Mouse (Mus musculus): ENCODE data around the gene Sox18.

Gene Sox18

DNA sequence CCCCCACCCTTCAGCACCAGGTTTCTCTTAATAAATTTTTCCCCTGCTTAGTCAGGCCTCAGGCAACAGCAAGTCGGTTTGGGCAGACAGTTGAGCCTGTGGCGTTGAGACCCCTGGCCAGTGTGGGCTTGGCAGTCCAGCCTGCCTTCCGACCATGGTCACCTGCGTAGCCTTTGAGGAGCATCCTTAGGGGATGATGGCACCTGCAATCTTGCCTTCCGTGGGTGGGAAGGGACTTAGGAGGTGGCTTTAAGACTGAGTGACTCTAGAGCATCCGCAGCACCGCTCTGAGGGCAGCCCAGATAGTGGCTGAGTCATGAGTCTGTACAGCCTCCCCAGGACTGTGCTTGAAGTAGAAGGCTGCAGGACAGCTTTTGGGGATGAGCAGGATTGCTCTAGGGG, 9.3 kb upstream of the Sox18 start:
- in situ Hi-C loops (cut with MboI, MseI) = no loop called here

DNA sequence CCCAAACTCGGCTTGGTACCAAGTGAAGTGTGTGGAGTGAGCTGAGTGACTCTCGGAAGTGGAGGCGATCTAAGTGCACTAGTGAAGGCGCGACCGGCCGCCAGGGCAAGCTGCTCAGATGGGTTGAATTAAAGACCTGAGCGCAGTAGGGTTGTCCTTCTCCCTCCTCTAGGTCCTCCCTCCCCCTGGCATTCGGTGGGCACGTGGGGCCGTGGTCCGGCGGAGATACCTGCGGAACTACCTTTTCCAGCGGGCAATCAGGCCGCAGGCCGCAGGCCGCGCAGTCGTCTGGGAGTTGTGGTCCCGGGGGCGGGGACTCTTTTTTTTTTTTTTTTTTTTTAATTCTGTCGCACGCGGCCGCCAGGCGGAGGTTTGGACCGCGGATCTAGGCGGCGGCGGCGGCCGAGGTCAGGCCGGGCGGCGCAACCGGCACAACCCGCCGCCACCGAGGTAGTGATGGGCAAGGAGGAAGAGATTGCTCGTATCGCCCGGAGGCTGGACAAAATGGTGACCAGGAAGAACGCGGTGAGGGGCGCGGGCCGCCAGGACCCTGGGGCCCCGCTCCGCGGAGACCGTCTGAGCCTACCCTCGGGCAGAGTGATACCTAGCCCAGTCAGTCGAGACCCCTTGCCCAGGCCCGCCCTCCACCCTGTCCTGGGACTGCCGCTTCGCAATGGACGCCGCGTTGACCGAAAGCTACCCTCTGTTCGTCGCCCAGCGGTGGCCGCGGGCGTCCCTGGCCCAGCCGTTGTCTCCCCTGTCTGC, 8.7 kb upstream of the Sox18 start, which contains the start of gene Tcea2:
Gene Tcea2 (plus strand): TSS at position 360 of the 765 bp plus-strand sequence.
- in situ Hi-C loops (cut with MboI, MseI) = no loop called here

DNA sequence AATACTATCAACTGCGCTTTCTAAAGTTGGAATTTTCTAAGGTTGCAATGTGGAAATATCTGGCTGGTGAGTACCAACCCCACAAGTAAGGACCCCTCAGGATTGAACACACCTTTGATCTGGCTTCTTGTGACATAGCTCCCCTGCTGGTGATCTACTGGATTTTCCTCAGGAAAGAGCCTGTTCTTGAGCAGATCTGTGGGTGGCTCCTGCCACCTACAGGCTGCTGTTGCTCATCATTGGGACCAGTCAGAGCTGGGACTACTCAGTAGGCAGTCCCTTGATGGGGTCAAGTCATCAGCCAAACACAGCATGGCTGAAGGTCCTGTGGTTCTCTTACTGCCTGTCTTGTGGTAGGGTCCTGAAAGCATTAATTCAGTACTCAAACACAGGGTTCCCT, 7.3 kb upstream of the Sox18 start:
- in situ Hi-C loops (cut with MboI, MseI) = no loop called here

DNA sequence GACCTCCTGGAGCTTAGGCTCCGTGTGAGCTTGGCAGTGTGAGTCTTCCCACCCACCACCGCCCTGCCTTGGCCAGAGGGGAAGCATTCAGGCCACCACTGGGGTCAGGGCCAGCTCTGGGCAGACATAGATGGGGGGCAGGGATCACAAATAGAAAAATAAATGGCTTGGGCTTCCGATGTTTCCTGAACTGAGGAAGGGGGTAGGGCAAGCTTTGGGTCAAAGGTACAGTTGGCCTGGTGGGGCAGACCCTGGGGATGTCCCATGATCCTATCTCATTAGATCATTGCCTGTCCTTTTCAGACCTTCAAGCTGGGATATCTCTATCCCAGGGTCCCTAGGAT, 6.3 kb upstream of the Sox18 start:
- in situ Hi-C loops (cut with MboI, MseI) = no loop called here

DNA sequence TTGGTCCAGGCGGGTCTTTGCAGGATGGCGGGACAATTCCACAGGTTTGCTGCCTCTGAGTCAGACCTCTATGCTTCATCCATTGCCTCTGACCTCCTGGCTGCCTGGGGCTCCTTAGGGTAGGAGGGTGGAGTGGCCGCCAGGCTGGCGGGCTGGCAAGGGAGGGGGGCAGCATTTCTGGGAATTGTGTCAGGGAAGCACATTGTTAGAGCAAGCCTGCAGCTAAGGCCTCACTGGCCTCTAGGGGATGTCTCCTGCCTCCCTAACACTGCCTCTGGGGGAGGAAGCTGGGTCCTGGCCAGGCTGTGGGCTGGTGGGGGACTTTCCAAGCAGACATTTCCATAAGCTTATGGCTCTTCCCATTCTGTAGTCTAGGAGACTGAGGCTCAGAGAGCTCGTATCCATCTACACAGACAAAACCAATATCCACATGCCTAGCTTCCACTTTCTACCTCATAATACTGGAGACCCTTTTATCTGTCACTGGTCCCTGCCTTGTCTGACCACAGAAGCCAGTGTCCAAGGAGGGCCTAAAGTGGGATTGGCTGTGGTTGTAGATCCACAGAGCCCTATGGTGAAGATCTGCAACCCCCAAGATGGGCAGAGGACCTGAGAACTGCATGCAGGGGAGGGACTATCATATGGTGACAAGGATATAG, 5.8 kb upstream of the Sox18 start:
- in situ Hi-C loops (cut with MboI, MseI) = no loop called here

DNA sequence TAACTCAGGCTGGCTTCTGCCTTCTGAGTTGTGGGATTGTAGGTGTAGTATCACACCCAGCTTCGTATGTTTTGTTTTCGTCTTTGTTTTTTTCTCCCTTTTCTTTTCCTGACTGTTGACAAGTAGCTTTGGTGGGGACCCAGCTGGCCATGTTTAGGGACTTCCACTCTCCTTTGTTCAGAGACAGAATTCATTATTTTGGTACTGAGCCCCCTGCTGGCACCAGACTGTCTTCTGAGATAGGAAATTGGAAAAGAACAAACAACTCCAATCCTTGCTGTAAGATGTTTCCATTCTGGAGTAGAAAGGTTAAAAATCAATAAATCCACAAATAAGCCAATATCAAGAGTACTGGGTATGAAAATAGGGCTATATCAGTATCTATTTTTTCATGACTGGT, 5.0 kb upstream of the Sox18 start:
- in situ Hi-C loops (cut with MboI, MseI) = no loop called here

DNA sequence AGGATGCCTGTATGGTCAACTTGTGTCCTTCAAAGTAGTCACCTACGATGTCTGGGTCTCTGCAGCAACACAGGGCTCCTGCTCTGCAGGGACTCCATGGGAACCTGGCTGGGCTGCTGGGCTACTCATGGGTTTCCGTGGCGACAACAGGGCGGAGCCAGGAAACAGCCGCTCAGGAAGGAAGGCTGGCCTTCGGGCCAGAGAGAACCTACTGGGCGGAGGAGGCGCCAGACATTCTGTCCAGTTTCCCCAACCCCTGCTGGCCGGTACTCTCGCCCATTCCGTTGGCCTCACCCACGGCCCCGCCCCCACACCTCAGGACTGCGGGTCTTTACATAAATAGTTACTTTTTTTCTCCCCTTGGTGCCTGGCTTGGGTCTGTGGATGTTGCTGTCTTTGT, 4.0 kb upstream of the Sox18 start:
- in situ Hi-C loops (cut with MboI, MseI) = no loop called here

DNA sequence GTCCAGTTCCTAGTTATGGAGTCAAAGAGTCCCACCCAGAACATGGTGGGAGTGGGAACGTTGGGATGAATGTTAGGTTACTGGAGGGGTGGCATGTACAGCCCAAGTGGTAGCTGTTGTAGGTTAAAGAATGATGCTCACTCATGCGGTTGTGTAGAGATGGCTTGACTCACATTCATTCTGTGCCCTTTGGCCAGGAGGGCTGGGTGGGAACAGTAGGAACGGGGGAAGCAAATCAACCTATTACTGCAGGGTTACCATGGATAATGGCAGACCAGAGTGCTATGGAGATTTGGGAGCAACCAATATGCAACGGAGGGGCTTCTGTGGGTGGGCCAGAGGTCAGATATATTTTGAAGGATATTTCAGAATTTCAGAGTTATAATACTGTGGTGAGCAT, 3.5 kb upstream of the Sox18 start:
- in situ Hi-C loops (cut with MboI, MseI) = no loop called here

DNA sequence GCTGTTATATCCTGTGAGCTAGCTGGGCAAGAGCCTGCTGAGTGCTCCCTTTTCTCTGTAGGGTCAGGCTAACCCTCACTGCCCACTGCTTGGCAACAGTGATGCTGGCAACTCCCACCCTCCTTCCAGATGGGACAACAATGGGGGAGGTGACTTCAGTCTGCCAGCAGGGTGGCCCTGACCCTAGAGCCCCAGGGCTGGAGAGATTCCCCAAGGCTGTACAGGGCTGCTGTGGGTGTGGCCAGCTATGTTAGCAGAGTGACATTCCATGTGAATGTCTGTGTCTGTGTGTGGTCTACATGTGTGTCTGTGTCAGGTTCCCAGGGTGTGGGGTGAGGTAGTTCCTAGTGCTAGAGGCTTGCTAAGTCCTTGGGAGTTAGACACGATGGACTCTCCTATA, 2.1 kb upstream of the Sox18 start:
- in situ Hi-C loops (cut with MboI, MseI) = no loop called here

DNA sequence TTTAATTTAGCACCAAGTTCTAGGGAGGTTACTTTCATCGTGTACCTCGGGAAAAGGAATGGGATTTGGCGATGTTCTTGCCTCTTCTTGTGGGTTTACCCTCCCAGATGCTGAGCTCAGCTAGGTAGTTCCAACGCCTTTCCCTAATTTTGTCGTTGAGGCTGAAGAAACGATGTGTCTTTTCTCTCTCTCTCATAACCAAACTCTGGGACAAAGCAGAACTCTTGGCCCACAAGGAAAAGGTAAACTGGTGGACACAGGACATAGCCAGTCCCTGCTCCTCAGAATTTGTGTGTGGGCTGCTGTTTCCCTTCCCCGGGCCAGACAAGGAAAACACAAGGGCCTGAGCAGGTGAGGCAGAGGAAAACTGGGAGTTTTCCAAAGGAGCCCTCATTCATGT, 544 bp upstream of the Sox18 start:
- in situ Hi-C loops (cut with MboI, MseI) = no loop called here

DNA sequence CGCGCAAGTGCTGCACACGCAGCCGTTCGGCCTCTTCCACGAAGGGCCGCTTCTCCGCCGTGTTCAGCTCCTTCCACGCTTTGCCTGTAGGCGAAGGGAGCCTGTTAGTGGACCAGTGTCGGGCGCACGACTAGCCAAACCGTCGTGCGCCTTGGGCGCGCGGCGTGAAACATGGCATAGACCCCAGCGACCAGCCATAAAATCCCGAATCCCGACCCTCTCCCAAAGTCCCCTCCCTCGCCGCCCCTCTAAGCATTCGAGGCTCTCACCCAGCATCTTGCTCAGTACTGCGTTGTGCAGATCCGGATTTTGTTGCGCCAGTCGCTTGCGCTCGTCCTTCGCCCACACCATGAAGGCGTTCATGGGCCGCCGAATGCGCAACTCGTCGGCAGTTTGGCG, 528 bp downstream of the Sox18 start:
- in situ Hi-C loops (cut with MboI, MseI) = no loop called here

DNA sequence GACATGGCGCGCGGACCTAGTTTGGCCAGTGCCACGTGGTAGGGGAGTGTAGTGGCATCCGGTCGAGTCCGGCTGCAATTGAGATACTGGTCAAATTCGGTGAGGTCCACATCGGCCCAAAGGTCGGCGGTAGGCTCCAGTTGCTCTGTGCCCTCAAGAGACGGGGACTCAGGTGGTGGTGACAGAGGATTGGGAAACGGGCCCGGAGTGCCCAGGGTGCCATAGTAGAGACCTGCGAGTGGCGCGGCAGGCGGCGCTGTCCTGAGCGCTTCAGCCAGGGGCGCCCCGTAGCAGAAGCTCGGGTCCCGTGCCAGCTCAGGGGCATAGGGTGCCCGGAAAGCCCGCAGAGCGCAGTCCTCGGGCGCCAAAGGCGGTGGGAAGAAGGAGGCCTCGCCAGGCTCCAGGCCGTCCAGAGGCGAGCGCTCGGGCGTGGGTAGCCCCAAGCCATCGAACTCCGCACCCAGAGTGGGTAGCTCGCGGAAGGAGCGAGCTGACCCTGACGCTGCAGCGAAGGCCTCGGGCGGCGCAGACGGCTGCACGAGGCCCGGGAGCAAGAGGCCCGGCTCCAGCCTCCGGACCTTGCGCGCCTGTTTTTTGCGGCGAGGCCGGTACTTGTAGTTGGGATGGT, 1.0 kb downstream of the Sox18 start:
- in situ Hi-C loops (cut with MboI, MseI) = no loop called here

DNA sequence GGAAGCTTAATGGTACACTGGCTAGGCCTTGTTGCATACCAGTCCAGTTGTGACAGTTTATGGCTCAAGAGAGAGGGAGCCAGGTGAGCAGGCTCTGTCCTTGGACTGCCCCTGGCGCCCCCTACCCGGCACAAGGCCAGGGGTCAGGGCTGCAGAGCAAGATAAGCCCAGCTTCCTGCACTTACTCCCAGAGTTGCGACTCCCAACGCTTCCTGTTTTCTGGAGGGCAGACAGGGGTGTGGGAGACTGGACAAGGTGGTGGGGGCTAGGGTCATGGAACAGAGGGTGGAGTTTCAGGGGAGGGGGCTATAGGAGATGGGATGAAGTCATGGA, 8.2 kb downstream of the Sox18 start:
- in situ Hi-C loops (cut with MboI, MseI) = no loop called here

DNA sequence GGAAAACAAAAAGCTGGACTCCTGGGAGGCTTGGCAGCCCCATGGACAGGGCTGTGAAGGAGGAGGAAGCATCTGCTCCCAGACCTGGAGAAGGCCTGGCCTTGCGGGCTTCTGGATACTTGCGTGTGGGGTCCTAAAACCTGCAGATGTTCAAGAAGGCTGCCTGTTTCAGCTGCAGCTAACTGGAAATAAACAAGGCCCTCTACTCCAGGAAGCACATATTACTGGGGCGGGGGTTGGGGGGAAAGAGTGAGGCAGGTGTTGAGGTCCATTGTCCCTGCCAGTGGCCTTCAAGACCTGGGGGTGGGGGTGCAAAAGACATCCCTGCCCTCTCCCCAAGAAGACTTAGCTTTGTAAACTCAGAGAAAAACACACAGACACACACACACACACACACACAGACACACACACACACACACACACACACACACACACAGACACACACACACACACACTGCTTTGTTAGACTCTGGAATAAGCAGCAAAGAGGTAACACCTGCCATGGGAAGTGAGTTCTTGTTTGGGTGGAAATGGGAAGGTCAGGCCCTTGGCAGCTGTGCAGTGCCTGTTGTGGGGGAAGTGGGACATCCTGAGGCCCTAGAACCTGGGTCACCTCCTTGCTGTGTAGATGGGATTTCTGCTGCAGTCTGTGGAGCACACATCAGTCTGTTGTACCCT, 8.7 kb downstream of the Sox18 start:
- in situ Hi-C loops (cut with MboI, MseI) = no loop called here

DNA sequence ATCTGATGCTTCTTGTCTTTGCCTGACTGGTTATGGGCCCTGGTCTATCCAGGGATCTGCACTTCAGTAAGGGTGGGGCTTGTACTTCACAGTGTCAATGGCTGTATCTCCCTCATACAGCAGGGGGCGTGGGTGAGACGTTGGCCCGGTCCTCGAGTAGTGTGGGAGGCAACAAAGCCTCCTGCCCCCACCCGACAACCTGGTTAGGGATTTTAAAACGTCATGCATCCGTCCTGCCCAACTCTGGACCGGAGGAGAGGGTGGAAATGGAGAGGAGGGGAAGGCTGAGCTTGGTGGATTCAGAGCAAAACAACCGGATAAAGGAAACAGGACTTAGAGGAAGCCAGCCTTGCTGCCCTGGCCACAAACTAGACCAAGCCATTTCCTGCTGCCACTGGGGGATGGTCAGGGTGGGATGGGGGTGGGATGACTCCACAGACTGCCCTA, 11.8 kb downstream of the Sox18 start:
- in situ Hi-C loops (cut with MboI, MseI) = no loop called here

DNA sequence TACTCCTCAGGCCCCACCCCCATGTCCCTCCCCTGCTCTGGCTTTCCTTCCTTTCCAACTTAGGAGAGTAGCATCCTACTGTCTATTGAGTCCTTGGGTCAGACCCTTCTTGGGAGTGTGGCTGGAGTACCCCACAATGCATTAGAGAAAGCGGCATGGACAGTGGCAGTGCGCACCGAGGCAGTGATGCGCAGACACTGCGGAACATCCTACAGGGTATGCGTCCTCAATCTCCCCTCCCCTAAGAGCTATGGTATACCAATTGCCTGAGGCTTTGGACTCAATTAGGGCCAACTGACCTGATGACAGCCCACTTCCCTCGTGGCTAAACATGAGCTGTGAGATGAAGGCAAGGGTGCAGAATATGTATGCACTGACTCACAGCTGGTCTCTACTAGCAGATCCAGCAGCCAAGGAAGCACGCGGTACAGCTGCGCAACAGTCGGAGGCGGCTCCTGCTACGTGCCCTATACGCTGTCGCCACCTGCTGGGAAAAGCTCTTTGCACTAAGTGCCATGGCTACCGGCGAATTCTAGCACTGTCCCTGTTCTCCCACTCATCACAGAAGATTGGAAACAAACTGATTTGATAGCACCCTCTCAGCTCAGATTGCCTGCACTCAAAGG, 12.4 kb downstream of the Sox18 start:
- in situ Hi-C loops (cut with MboI, MseI) = no loop called here

DNA sequence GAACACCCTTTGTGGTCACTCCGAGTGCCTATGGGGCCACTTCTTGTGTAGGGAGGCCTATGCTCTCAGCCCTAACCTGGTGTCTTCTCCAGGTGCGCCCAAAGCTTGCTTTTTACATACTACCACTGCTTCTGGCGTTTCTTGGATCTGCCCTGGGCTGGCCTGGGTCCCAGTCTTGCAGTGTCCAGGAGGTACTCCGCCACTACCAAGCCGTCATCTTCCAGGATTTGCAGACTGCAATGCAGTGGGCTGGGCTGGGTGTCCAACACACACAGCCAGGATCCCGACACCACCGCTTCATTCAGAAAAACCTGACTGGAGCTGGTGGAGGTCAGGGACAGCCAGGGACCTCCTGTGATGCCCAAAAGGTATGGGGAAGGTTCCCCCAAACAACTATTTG, 12.9 kb downstream of the Sox18 start:
- in situ Hi-C loops (cut with MboI, MseI) = no loop called here

DNA sequence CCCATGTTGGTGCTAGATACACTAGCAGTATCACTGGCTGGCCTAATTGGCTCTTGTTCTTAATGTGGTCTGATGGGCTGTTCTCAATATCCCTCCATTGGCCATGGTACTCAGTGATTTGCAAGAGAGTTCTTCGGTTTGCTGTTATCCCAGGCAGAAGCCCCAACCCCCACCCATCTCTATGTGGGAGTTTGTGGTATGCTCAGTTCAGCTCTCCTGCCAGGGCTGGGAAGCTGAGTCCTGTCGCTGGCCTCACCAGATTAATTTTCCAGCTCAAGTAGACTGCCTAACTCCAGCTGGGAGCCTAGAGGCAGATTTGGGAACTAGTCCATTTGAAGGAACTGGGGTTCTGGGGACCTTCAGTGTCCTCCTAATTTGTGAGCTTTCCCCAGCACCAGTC, 14.0 kb downstream of the Sox18 start:
- in situ Hi-C loops (cut with MboI, MseI) = no loop called here

DNA sequence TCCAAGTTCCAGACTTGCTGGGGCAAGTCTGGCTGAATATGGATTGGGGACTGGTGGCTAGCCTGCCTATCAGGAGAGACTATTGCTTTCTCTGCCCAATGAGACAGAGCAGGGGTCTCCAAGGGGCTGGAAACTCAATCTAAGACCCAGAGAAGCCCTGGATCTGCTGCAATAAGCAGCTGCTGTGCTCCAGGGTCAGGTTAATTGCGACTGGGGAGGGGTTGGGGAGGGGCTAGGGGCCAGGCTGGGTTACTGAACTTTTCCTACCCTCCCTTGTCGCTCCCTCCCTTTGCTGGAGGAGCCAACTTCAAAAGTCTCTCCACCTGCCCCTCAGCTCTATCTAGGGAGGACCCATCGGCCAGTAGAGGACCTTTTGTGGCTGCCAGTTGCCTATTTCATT, 14.7 kb downstream of the Sox18 start, which contains the start of gene Gm29797:
Gene Gm29797 (plus strand): TSS at position 301 of the 400 bp plus-strand sequence.
- in situ Hi-C loops (cut with MboI, MseI) = no loop called here

DNA sequence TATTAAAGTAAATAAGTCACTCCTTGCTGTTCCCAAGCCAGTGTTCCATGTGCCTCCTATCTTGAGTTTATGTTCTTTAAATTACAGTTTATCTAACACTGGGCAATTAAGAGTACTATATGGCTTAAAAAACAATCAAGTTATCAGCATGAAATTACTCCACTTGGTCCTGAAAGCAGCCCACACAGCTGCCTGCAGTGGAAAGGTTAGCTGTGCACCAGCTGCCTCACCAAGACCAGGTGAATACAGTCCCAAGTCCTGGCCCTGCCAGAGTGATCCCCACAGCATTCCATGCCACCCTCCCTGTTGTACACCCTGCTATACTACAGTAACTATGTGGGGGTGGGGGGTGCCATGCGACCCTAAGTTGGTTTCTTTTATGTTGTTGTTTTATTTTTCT, 17.9 kb downstream of the Sox18 start:
- in situ Hi-C loops (cut with MboI, MseI) = no loop called here

DNA sequence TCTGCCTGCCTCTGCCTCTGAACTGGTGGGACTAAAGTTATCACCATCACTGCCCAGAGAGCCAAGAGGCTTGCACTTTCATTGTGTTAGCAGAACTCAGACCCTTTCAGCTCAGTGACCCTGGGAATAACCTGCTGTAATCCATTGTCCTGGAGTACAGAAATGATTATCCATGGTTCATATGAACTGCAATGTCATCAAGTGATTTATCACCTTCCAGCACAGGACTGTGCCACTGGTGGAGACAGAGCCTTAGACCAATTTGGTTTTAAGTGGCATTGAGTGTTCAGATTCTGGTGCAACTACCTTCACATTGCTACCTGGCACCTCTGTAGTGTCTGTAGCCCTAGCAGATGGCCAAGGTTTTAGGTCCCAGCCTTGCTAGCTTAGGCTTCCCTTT, 18.4 kb downstream of the Sox18 start:
- in situ Hi-C loops (cut with MboI, MseI) = no loop called here

DNA sequence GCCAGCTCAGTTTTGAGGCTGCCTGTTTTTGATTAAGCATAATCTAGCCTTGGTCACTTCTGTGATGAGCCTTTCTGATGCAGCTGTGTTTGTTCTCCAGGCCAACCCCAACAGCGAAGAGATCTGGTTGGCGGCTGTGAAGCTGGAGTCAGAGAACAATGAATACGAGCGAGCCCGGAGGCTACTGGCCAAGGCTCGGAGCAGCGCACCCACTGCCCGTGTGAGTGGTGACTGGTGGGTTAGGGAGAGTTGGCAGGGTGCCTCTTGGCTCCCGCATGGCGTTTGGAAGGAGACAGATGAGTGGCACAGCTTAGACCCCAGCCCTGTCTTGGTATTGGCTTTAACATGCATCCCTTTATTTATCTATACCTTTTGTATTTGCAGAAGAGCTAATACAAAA, 22.5 kb downstream of the Sox18 start:
- in situ Hi-C loops (cut with MboI, MseI) = loop anchor here (10.0 kb wide), 1 partner anchor 56 kb away; no protein-coding TSS in a partner anchor

Measured in regulatory T cell (primary cell).